Mouse (Mus musculus) embryonic fibroblast, embryonic 13.5 days (primary cell): ENCODE measurements at regions not wholly inside any gene's neighbourhood (a gene's known extent, or its start where the extent isn't known, plus 50 kb on each side); places are given as distances from the start of the nearest gene placed in this dataset.

Experiments used
- H3K27ac ChIP-seq: 2 replicates; pipeline ENCODE4 v1.5.1; 2012; ENCODE audit warnings: low read length, control low read depth, inconsistent platforms; ENCODE audit not compliant: insufficient read depth
- H3K4me1 ChIP-seq: 2 replicates; pipeline ENCODE4 v1.6.1; 2011; ENCODE audit warnings: low read length; ENCODE audit not compliant: control insufficient read depth, insufficient read depth
- H3K4me3 ChIP-seq: 2 replicates; pipeline ENCODE4 v1.5.1; 2011; ENCODE audit warnings: mild to moderate bottlenecking, control low read depth, low read length; ENCODE audit not compliant: insufficient read depth
- CTCF ChIP-seq: IDR thresholded peaks from 2 replicates; pipeline ENCODE4 v1.5.1; 2011; ENCODE audit warnings: mild to moderate bottlenecking, control low read depth, low read length, moderate library complexity, borderline replicate concordance; ENCODE audit not compliant: insufficient read depth
- POLR2A ChIP-seq: IDR thresholded peaks from 2 replicates; pipeline ENCODE4 v1.6.1; 2011; ENCODE audit warnings: low read depth, mild to moderate bottlenecking, control low read depth, low read length, moderate library complexity

- TF ChIP-seq CTCF, result no peak
- no peak for TF ChIP-seq POLR2A
- Histone ChIP-seq H3K27ac (no peak overlapping the region), H3K4me1 (no peaks in the 10 kb centered on the region), H3K4me3 (no peak overlapping the region)
These were observed 514.7 kb upstream of the Ddx18 start for GRCm38 (mm10) chr1:122082481-122082880.

- TF ChIP-seq CTCF (no peak), POLR2A (no peak)
- Histone ChIP-seq H3K4me3 (no peak overlapping the region), H3K27ac (no peak overlapping the region), H3K4me1 (no peaks in the 10 kb centered on the region)
These were observed 508.3 kb upstream of the Ddx18 start for GRCm38 (mm10) chr1:122076085-122076484.

GRCm38 (mm10) chr1:122055146-122055545 is 487.4 kb upstream of the Ddx18 start:
- Histone ChIP-seq H3K4me3 (no peak overlapping the region), H3K27ac (no peak overlapping the region), H3K4me1 (no peaks in the 10 kb centered on the region)
- TF ChIP-seq POLR2A, result no peak
- TF ChIP-seq CTCF, result no peak

DNA sequence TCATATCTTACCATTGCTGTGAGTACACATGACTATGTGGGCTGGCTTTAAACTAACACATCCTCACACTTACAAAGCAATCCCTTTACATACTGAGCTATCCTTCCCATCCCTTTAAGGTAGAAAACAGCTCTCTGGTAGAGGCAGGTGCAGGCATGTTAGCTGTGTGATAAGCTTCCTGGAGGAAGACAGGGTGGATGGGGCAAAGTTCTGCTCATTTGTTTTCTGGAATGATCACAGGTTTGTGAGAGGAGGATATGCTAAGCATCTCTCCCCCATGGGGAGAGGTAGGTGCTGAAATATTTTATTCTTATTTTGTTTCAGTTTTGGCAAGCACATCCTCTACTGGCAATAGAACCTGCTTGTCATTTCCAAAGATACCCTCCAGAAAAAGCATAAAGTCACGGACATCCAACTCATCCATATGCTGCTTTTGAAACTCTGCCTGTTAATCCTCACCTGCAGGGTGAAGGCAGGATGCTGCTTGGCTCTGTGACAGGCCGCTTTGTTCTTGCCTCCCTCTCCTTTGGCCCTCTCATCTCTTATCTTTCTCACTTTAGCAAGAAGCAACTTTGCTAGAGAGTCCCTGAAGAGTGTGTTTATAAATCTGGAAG is 480.4 kb upstream of the Ddx18 start:
- TF ChIP-seq POLR2A, result no peak
- TF ChIP-seq CTCF, result no peak
- H3K4me1 ChIP-seq, result no peaks in the 10 kb centered on the region
- no peak overlapping the region for H3K4me3 ChIP-seq
- no peak overlapping the region for H3K27ac ChIP-seq

DNA sequence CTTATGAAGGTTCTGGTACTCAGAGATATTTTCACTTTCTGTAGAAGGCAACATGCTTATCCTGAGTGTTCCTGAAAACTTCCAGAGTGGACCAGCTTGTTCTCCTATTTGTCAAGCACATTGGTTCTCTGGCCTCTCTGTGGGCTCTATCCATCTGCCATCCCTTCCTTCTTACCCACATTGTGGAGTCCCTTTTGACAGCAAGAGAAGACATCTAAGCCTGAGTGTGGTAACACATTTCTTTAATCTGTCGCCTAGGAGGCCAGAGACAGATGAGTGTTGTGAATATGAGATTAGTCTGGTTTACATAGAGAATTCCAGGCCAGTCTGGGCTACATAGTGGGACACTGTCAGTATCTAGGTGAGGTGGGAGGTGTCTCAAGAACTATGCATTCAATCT is 476.1 kb upstream of the Ddx18 start:
- no peak overlapping the region for H3K27ac ChIP-seq
- TF ChIP-seq POLR2A (no peak), CTCF (no peak)
- no peaks in the 10 kb centered on the region for H3K4me1 ChIP-seq
- H3K4me3 ChIP-seq, result no peak overlapping the region

- no peak overlapping the region for H3K4me3 ChIP-seq
- TF ChIP-seq CTCF (no peak), POLR2A (no peak)
- H3K4me1 ChIP-seq, result no peaks in the 10 kb centered on the region
- no peak overlapping the region for H3K27ac ChIP-seq
These were observed 475.3 kb upstream of the Ddx18 start for GRCm38 (mm10) chr1:122043114-122043513.

DNA sequence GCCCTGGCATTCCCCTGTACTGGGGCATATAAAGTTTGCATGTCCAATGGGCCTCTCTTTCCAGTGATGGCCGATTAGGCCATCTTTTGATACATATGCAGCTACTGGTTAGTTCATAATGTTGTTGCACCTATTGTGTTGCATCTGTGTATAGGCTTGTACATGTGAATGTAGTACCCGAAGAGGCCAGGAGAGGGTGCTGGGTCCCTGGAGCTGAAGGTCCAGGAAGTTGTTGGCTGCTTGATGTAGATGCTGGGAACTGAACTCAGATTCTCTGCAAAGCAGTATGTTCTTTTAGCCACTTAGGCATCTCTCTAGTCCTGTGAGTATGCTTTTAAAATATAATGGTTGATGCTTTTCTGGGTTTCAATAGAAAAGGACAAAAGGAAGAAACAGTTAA is 440.0 kb upstream of the Ddx18 start:
- H3K27ac ChIP-seq, result no peak overlapping the region
- TF ChIP-seq CTCF, result no peak
- TF ChIP-seq POLR2A, result no peak

GRCm38 (mm10) chr1:121996461-121996860 is 428.7 kb upstream of the Ddx18 start:
- no peak overlapping the region for H3K27ac ChIP-seq
- no peaks in the 10 kb centered on the region for H3K4me1 ChIP-seq
- H3K4me3 ChIP-seq, result no peak overlapping the region
- TF ChIP-seq CTCF (no peak), POLR2A (no peak)

More for the DNA sequence above, 440.0 kb upstream of the Ddx18 start:
- no peak overlapping the region for H3K4me3 ChIP-seq
- H3K4me1 ChIP-seq, result no peaks in the 10 kb centered on the region

DNA sequence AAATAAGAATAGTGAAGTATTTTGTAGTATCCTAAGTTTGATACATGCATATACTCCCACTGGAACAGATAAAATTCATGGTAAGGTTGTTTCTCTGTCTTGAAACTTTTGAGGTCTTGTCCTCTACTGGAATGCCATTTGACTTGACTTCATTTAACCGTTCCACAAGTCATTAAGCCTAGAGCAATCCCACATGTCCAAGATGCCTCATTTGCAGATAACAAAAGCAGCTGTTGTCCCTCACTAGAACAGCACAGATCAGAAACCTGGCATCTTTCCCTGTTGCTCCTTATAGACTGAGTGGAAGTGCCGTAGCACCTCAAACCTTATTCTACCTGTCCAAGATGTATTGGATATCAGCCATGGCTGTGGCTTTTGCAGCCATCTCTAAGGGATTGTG is 422.9 kb upstream of the Ddx18 start:
- Histone ChIP-seq H3K4me3 (no peak overlapping the region), H3K27ac (no peak overlapping the region), H3K4me1 (no peaks in the 10 kb centered on the region)
- TF ChIP-seq POLR2A, result no peak
- TF ChIP-seq CTCF, result no peak

DNA sequence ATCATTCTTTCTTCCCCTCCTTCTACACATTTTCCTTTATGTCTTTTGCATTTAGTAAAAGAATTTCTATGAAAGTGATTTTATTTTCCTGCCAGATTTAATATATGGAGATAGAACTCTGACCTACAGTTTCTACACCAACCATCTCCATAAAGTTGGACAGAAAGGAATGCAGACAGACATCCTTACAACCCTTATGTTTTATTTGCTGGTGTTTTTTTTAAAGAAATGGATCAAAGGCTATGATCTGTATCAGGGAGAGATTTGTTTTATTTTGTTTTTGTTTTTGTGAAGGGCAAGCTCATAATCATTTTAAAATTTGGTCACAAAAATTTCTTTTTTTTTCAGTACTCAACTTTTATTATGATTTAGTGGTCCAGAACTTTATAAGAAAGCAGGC is 391.2 kb upstream of the Ddx18 start:
- TF ChIP-seq CTCF, result no peak
- no peak for TF ChIP-seq POLR2A
- Histone ChIP-seq H3K4me3 (no peak overlapping the region), H3K4me1 (no peaks in the 10 kb centered on the region), H3K27ac (no peak overlapping the region)

- TF ChIP-seq CTCF (no peak), POLR2A (no peak)
- H3K4me1 ChIP-seq, result no peaks in the 10 kb centered on the region
- no peak overlapping the region for H3K4me3 ChIP-seq
- H3K27ac ChIP-seq, result no peak overlapping the region
These were observed 368.1 kb upstream of the Ddx18 start for GRCm38 (mm10) chr1:121935911-121936310.
